Mouse (Mus musculus): ENCODE measurements at regions not wholly inside any gene's neighbourhood (a gene's known extent, or its start where the extent isn't known, plus 50 kb on each side); places are given as distances from the start of the nearest gene placed in this dataset.
A peak's percentile ranks its signal among the peaks of the same experiment; 100 is the strongest.

GRCm38 (mm10) chr1:66099562-66100444 lies 75.3 kb upstream of the Map2 start:
- intact Hi-C loops (cut with DNase I; ENCODE audit: low total_unique reads) = loop anchor here (10.0 kb wide), 1 partner anchor 555 kb away; no protein-coding TSS in a partner anchor

GRCm38 (mm10) chr1:66101419-66101818 lies 73.7 kb upstream of the Map2 start:
- intact Hi-C loops (cut with DNase I; ENCODE audit: low total_unique reads) = loop anchor here (10.0 kb wide), 1 partner anchor 553 kb away; no protein-coding TSS in a partner anchor
- DNase-seq = no peak

More at GRCm38 (mm10) chr1:66099562-66100444, 75.3 kb upstream of the Map2 start:
- no peak for DNase-seq

- DNase-seq = no peak
- intact Hi-C loops (cut with DNase I; ENCODE audit: low total_unique reads) = loop anchor here (10.0 kb wide), 1 partner anchor 550 kb away; no protein-coding TSS in a partner anchor
Observed at GRCm38 (mm10) chr1:66104493-66104892, 70.6 kb upstream of the Map2 start.

GRCm38 (mm10) chr1:66105206-66105605 lies 69.9 kb upstream of the Map2 start:
- intact Hi-C loops (cut with DNase I; ENCODE audit: low total_unique reads) = loop anchor here (10.0 kb wide), 1 partner anchor 550 kb away; no protein-coding TSS in a partner anchor

GRCm38 (mm10) chr1:66108051-66108450 lies 67.0 kb upstream of the Map2 start:
- DNase-seq = no peak
- intact Hi-C loops (cut with DNase I; ENCODE audit: low total_unique reads) = loop anchor here (10.0 kb wide), 1 partner anchor 547 kb away; no protein-coding TSS in a partner anchor

More at GRCm38 (mm10) chr1:66105206-66105605, 69.9 kb upstream of the Map2 start:
- no peak for DNase-seq

GRCm38 (mm10) chr1:66113916-66114315 lies 61.2 kb upstream of the Map2 start:
- no peak for DNase-seq
- intact Hi-C loops (cut with DNase I; ENCODE audit: low total_unique reads) = no loop called here

GRCm38 (mm10) chr1:66115330-66115729 lies 59.7 kb upstream of the Map2 start:
- intact Hi-C loops (cut with DNase I; ENCODE audit: low total_unique reads) = no loop called here
- DNase-seq = peak; percentile 7

Data from gastrocnemius, postnatal 14 days (tissue).